Mouse (Mus musculus) megakaryocyte-erythroid progenitor cell, adult 5 weeks (primary cell): ENCODE data around the gene Dpagt1. TPM values are rescaled to one million over a fixed set of nuclear protein-coding genes. Genes with fewer than 3 reads are reported as not detected.

ENCODE experiments used
- polyA plus RNA-seq: library from polyadenylated mRNA; stranded (reverse); fragments of >175 nt; gene quantifications from 2 replicates; pipeline ENCODE4 v1.2.3, GENCODE M21; 2012

Gene Dpagt1
- polyA plus RNA-seq, result 10.2 and 12.1 TPM in 2 replicates

GRCm38 (mm10) chr9:44325768-44326370, at the start of gene Dpagt1:
Dpagt1 (plus strand) TSS chr9:44326019.

DNA sequence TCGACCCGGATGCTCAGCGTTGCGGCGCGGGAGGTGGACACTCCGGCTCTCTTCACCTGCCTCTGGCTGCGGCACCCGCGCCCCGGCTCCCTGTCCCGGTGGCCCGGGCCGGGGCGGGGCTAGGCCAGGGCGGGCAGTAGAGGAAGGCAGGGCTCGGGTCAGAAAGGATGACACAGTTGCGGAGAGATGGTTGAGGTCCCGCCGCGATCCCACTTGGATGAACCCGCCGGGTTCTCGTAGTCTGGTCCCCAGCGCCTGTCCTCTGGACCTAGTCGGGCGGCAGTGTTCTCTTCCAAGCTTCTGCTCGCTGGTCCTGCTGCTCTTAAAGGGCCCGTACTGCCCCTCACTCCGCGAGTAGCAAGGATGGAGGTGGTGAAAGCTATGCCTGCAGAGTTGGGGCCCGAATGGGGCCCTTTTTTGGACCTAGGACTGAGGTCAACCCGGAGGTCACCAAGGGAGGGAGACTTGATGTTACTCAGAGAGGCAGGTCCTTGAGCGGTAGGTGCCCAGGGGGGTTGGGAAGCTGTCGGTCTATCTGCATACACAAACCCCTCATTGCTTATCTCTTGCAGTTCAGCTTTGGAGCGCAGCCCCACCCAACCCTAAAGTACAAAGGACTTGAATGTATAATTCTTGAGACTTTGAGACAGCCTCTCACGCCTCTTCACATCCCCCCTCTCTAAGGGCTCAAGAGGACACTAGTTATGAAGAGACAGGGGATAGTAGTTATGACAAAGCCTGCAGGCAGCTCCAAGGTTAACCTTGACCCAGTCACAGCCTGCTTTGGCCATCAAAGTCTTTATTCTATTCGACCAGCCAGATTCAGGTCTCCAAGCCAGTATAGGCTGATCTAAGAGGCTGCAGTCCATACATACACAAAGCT, 37.5 kb upstream of the Dpagt1 start, which contains the start of gene Abcg4:
Gene Abcg4 (minus strand): TSS at position 540 of the 883 bp plus-strand sequence.

GRCm38 (mm10) chr9:44305466-44306079, 20.2 kb upstream of the Dpagt1 start, which contains the start of gene Hinfp:
Hinfp (minus strand) TSS chr9:44305671.

GRCm38 (mm10) chr9:44319887-44320798, 5.7 kb upstream of the Dpagt1 start, which contains the start of gene C2cd2l:
C2cd2l (minus strand) TSS chr9:44320285.

GRCm38 (mm10) chr9:44334396-44335330, 8.8 kb downstream of the Dpagt1 start, which contains the start of gene H2afx:
H2afx (plus strand) TSS chr9:44334694.

DNA sequence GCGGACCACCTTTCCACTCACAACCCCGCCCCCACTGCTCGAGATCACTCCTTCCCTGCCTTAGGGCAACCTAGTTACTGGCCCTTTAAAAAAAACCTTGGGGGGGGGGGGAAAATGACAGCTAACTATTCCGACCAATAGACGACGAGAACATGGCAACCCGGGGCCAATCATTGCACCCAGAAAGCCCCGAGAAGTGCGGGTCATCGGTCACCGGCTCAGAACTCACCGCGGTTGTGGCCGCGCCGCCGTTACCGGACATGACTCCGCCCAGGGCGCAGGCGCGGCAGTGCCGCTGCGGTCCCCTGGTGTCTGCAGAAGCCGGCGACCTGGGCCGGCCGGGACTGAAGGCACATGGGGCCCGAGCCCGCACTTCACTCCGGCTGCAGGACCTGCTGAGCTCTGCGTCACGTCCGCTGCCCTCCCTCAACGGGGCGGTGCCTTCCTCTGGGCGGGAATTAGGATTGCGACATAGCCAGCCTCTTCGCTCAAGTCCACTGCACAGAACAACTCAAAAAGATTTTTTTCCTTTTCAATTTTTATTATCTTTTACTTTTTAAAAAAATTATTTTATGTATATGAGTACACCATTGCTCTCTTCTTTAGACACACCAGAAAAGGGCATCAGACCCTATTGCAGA, 18.1 kb downstream of the Dpagt1 start, which contains the start of gene Hmbs:
Gene Hmbs (minus strand): TSS at position 448 of the 641 bp plus-strand sequence.

GRCm38 (mm10) chr9:44361190-44361917, 35.5 kb downstream of the Dpagt1 start, which contains the start of gene Vps11:
Vps11 (minus strand) TSS chr9:44361670.

DNA sequence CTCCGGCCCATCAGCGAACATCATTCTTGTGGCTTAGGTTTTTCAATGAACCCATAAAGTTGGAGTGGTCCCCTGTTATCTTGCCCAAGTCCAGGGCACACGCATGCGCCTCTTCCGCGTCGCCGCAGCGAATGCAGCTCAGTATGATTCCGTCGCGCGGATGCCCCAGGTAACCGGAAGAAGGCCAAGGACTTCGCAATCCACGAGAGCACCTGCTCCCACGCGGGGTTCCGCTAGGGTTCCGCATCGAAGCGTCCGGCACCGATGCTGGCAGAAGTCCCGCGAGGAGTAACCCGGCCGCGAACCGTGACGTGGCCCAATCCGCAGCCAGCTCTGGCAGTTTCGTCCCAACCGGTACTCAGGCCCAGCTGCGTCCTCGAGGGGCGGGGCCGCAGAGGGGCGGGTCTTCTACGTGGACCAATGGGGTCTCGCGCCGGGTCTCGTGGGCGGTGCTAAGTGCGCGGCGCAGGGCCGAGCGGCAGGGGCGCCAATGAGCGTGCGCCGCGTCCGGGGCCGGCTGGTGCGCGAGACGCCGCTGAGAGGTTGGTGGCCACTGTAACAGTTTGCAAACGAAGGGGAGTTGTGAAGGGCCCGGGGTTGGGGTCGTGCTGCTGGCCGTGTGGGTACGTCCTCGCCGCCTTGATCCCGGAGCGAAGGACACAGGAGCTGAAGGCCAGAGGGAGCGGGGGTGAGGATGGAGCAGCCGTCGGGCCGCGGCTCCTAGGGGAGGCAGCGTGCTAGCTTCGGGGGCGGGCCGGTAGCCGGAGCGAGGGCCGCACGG, 53.4 kb downstream of the Dpagt1 start, which contains the start of gene Hyou1:
Gene Hyou1 (plus strand): TSS at position 437 of the 781 bp plus-strand sequence.

Other genes with a start within 250 kb of the Dpagt1 start
- gene Mfrp, start 224.3 kb upstream of the Dpagt1 start, polyA plus RNA-seq, result 0.15 and 0.47 TPM in 2 replicates
- 0.28 and 0.50 TPM in 2 replicates for gene C1qtnf5, start 218.8 kb upstream of the Dpagt1 start, polyA plus RNA-seq
- gene Gm49380, start 212.5 kb upstream of the Dpagt1 start, polyA plus RNA-seq, result not detected in 2 replicates
- gene Rnf26, start 212.5 kb upstream of the Dpagt1 start, polyA plus RNA-seq, result 44.3 and 47.3 TPM in 2 replicates
- 0.49 and 0.73 TPM in 2 replicates for gene Mcam, start 191.6 kb upstream of the Dpagt1 start, polyA plus RNA-seq
- gene Cbl, start 92.0 kb upstream of the Dpagt1 start, polyA plus RNA-seq, result 17.2 and 20.8 TPM in 2 replicates
- gene Ccdc153, start 85.3 kb upstream of the Dpagt1 start, polyA plus RNA-seq, result not detected in 2 replicates
- 0.13 and 0.44 TPM in 2 replicates for gene Pdzd3, start 74.5 kb upstream of the Dpagt1 start, polyA plus RNA-seq
- 12.4 and 18.2 TPM in 2 replicates for gene Nlrx1, start 57.4 kb upstream of the Dpagt1 start, polyA plus RNA-seq
- gene Abcg4, start 37.4 kb upstream of the Dpagt1 start, polyA plus RNA-seq, result 12.4 and 16.0 TPM in 2 replicates
- 5.1 and 7.4 TPM in 2 replicates for gene Hinfp, start 20.3 kb upstream of the Dpagt1 start, polyA plus RNA-seq
- gene C2cd2l, start 5.7 kb upstream of the Dpagt1 start, polyA plus RNA-seq, result 64.6 and 72.7 TPM in 2 replicates
- 701 and 895 TPM in 2 replicates for gene H2afx, start 8.7 kb downstream of the Dpagt1 start, polyA plus RNA-seq
- gene Hmbs, start 18.2 kb downstream of the Dpagt1 start, polyA plus RNA-seq, result 70.8 and 79.3 TPM in 2 replicates
- gene Vps11, start 35.7 kb downstream of the Dpagt1 start, polyA plus RNA-seq, result 14.2 and 16.1 TPM in 2 replicates
- 72.8 and 74.0 TPM in 2 replicates for gene Hyou1, start 53.5 kb downstream of the Dpagt1 start, polyA plus RNA-seq
- 19.2 and 19.6 TPM in 2 replicates for gene Slc37a4, start 70.8 kb downstream of the Dpagt1 start, polyA plus RNA-seq
- gene Rps25, start 81.1 kb downstream of the Dpagt1 start, polyA plus RNA-seq, result 281 and 286 TPM in 2 replicates
- 10.1 and 11.5 TPM in 2 replicates for gene Trappc4, start 81.6 kb downstream of the Dpagt1 start, polyA plus RNA-seq
- gene Ccdc84, start 92.5 kb downstream of the Dpagt1 start, polyA plus RNA-seq, result 17.1 and 21.6 TPM in 2 replicates
- gene Foxr1, start 115.1 kb downstream of the Dpagt1 start, polyA plus RNA-seq, result not detected in 2 replicates
- not detected in 2 replicates for gene Upk2, start 129.0 kb downstream of the Dpagt1 start, polyA plus RNA-seq
- 59.4 and 73.6 TPM in 2 replicates for gene Bcl9l, start 156.8 kb downstream of the Dpagt1 start, polyA plus RNA-seq
- gene Cxcr5, start 235.9 kb downstream of the Dpagt1 start, polyA plus RNA-seq, result 0.22 and 0.23 TPM in 2 replicates